ENCODE assay signal across 8 mouse cellular contexts in genomic region chr14:16242947-16243602, GRCm38 (mm10). TPM values are rescaled to one million over a fixed set of nuclear protein-coding genes. Genes with fewer than 3 reads are reported as not detected.
DNase-seq lines count a peak whose midpoint lies in the region; ATAC-seq and TF ChIP-seq lines count a peak whose summit lies in the region.

No protein-coding gene starts in this region.

- H3K4me3 ChIP-seq in forebrain, embryonic 12.5 days (replicated peaks), result peak overlapping the region; percentile 50
- H3K4me3 ChIP-seq in heart, embryonic 16.5 days (ENCODE audit: low read length), result peak overlapping the region; percentile 77
- peak overlapping the region; percentile 68 to 95 for H3K4me3 ChIP-seq in liver, embryonic 14.5 days (ENCODE audit: insufficient read depth in 1 of 2, low read depth in 2 of 2, low read length in 2 of 2)
- peak overlapping the region; percentile 61 for H3K4me3 ChIP-seq in stomach, embryonic 15.5 days (replicated peaks)

- peak; percentile 88 for ATAC-seq in CD4-positive, CD25-positive, alpha-beta regulatory T cell, adult 4 months
- peak; percentile 92 for ATAC-seq in forebrain, embryonic 12.5 days (ENCODE audit: low FRiP score)
- peak; percentile 91 for ATAC-seq in heart, embryonic 16.5 days (replicated peaks; ENCODE audit: extremely low read depth, insufficient read depth, low FRiP score)
- peak; percentile 88 for ATAC-seq in liver, embryonic 14.5 days (ENCODE audit: insufficient read depth)
- peak; percentile 93 for ATAC-seq in stomach, embryonic 15.5 days (ENCODE audit: insufficient read depth, low FRiP score, low read depth)

- TF ChIP-seq EP300 in liver, embryonic 14.5 days (IDR thresholded peaks at IDR 0.05; ENCODE audit: low read depth), result peak; percentile 25; the same call in 1 of the 2 replicates

- H3K9ac ChIP-seq in forebrain, embryonic 12.5 days, result peak overlapping the region; percentile 62
- peak overlapping the region; percentile 87 for H3K9ac ChIP-seq in heart, embryonic 16.5 days (ENCODE audit: low read length)
- H3K9ac ChIP-seq in liver, embryonic 14.5 days (replicated peaks), result peak overlapping the region; percentile 81
- H3K9ac ChIP-seq in stomach, embryonic 15.5 days, result peak overlapping the region; percentile 36; the same call in 1 of the 2 replicates

- no peaks in the 10 kb centered on the region for H3K36me3 ChIP-seq in forebrain, embryonic 12.5 days (replicated peaks)
- 0 out of 2 replicates have a peak, but pooled peaks cover 3% of the 10 kb centered on the region for H3K36me3 ChIP-seq in heart, embryonic 16.5 days (ENCODE audit: control insufficient read depth, insufficient read depth)
- H3K36me3 ChIP-seq in liver, embryonic 14.5 days (replicated peaks; ENCODE audit: control insufficient read depth, insufficient read depth, low read depth), result no peaks in the 10 kb centered on the region; the same call in 1 of the 2 replicates
- H3K36me3 ChIP-seq in stomach, embryonic 15.5 days, result no peaks in the 10 kb centered on the region

- TF ChIP-seq CTCF in liver, embryonic 14.5 days (IDR thresholded peaks at IDR 0.05; ENCODE audit: low read depth), result peak; percentile 57

- peak overlapping the region; percentile 65 for H3K4me2 ChIP-seq in forebrain, embryonic 12.5 days
- H3K4me2 ChIP-seq in heart, embryonic 16.5 days (ENCODE audit: low read depth, low read length), result peak overlapping the region; percentile 76
- peak overlapping the region; percentile 63 for H3K4me2 ChIP-seq in liver, embryonic 14.5 days (ENCODE audit: low read depth)
- peak overlapping the region; percentile 66 for H3K4me2 ChIP-seq in stomach, embryonic 15.5 days

- peak; percentile 82 for DNase-seq in c-Kit-positive CD71-positive TER-119-positive erythroid progenitor cells, embryonic 14.5 days (ENCODE audit: low spot score)
- DNase-seq in kidney, postnatal 25 days, result peak; percentile 90 to 94
- DNase-seq in liver, embryonic 14.5 days (ENCODE audit: low read depth in 3 of 3, low spot score in 3 of 3), result peak; percentile 70 to 73 (median 71)
- DNase-seq in neural tube, embryonic 10.5 days (ENCODE audit: extremely low spot score, low spot score), result peak; percentile 89

- WGBS in forebrain, embryonic 12.5 days, result 8% methylated on average over 34 of the region's 34 CpGs
- under 1% methylated on average over 34 of the region's 34 CpGs for WGBS in heart, embryonic 16.5 days
- under 1% methylated on average over 34 of the region's 34 CpGs for WGBS in liver, embryonic 14.5 days (ENCODE audit: insufficient replicate concordance)
- 4% methylated on average over 34 of the region's 34 CpGs for WGBS in stomach, embryonic 15.5 days

- no peaks in the 10 kb centered on the region for H3K27me3 ChIP-seq in forebrain, embryonic 12.5 days
- H3K27me3 ChIP-seq in heart, embryonic 16.5 days (ENCODE audit: control insufficient read depth, insufficient read depth, low read length), result no peaks in the 10 kb centered on the region
- H3K27me3 ChIP-seq in liver, embryonic 14.5 days (ENCODE audit: control insufficient read depth, insufficient read depth, low read length), result no peaks in the 10 kb centered on the region
- H3K27me3 ChIP-seq in stomach, embryonic 15.5 days (replicated peaks), result no peaks in the 10 kb centered on the region

- peak overlapping the region; percentile 64; the same call in 1 of the 2 replicates for H3K27ac ChIP-seq in forebrain, embryonic 12.5 days
- peak overlapping the region; percentile 83 for H3K27ac ChIP-seq in heart, embryonic 16.5 days (ENCODE audit: low read length)
- H3K27ac ChIP-seq in liver, embryonic 14.5 days, result peak overlapping the region; percentile 75
- peak overlapping the region; percentile 88 for H3K27ac ChIP-seq in stomach, embryonic 15.5 days

- no peaks in the 10 kb centered on the region for H3K9me3 ChIP-seq in forebrain, embryonic 12.5 days
- H3K9me3 ChIP-seq in heart, embryonic 16.5 days (replicated peaks; ENCODE audit: control insufficient read depth, low read length), result no peaks in the 10 kb centered on the region
- no peaks in the 10 kb centered on the region for H3K9me3 ChIP-seq in liver, embryonic 14.5 days (ENCODE audit: control insufficient read depth, low read length)
- no peaks in the 10 kb centered on the region for H3K9me3 ChIP-seq in stomach, embryonic 15.5 days

- H3K4me1 ChIP-seq in forebrain, embryonic 12.5 days, result peaks cover 9% of the 10 kb centered on the region
- H3K4me1 ChIP-seq in heart, embryonic 16.5 days (ENCODE audit: control insufficient read depth, insufficient read depth, low read length), result peaks cover 10% of the 10 kb centered on the region
- peaks cover 25 to 37% of the 10 kb centered on the region in 2 experiments for H3K4me1 ChIP-seq in liver, embryonic 14.5 days (replicated peaks; ENCODE audit: control insufficient read depth in 2 of 2, insufficient read depth in 2 of 2, low read length in 1 of 2)
- peaks cover 5% of the 10 kb centered on the region; the same call in 1 of the 2 replicates for H3K4me1 ChIP-seq in stomach, embryonic 15.5 days

RNA-seq across cellular contexts. Expression of gene Ngly1, which starts 6.0 kb away (rescaled TPM):
- polyA plus RNA-seq in CD4-positive, CD25-positive, alpha-beta regulatory T cell, adult 4 months (2017; shearing (Covaris generic)), result 10 to 100 TPM; 86.1 to 92.0 TPM
- 26.9 and 29.2 TPM in 2 replicates for polyA plus RNA-seq in forebrain, embryonic 12.5 days (2016; fragmentation: Nextera tagmentation; extraction: Ambion mirVana)
- polyA plus RNA-seq in heart, embryonic 16.5 days (2015; fragmentation: Nextera tagmentation; extraction: Ambion mirVana), result 30.2 and 32.7 TPM in 2 replicates
- polyA plus RNA-seq in liver, embryonic 14.5 days (2012; rRNA removed), result 4.2 and 6.9 TPM in 2 replicates
- polyA plus RNA-seq in liver, embryonic 14.5 days (2014; fragmentation: Nextera tagmentation; extraction: Ambion mirVana), result 21.7 and 23.5 TPM in 2 replicates
- 38.7 and 40.4 TPM in 2 replicates for polyA plus RNA-seq in stomach, embryonic 15.5 days (2015; fragmentation: Nextera tagmentation; extraction: Ambion mirVana)

RNA-seq across cellular contexts. Expression of gene Oxsm, which starts 6.5 kb away (rescaled TPM):
- 1 to 10 TPM; 4.8 to 9.5 TPM for polyA plus RNA-seq in CD4-positive, CD25-positive, alpha-beta regulatory T cell, adult 4 months (2017; shearing (Covaris generic))
- 1.7 and 2.3 TPM in 2 replicates for polyA plus RNA-seq in forebrain, embryonic 12.5 days (2016; fragmentation: Nextera tagmentation; extraction: Ambion mirVana)
- 4.0 and 4.7 TPM in 2 replicates for polyA plus RNA-seq in heart, embryonic 16.5 days (2015; fragmentation: Nextera tagmentation; extraction: Ambion mirVana)
- 3.3 and 3.4 TPM in 2 replicates for polyA plus RNA-seq in liver, embryonic 14.5 days (2012; rRNA removed)
- 1.7 and 1.8 TPM in 2 replicates for polyA plus RNA-seq in liver, embryonic 14.5 days (2014; fragmentation: Nextera tagmentation; extraction: Ambion mirVana)
- polyA plus RNA-seq in stomach, embryonic 15.5 days (2015; fragmentation: Nextera tagmentation; extraction: Ambion mirVana), result 2.4 and 3.0 TPM in 2 replicates

Comparison
In these comparisons a context has a peak if more than half of its experiments do, and no peak if none do; other contexts are left out.
1. Peak in every context shown above with its lines: DNase-seq, ATAC-seq, H3K4me3 ChIP-seq and H3K27ac ChIP-seq.
2. H3K9ac ChIP-seq: peak in every context shown above with its lines; median percentile 87 in heart, embryonic 16.5 days; 81 in liver, embryonic 14.5 days; 62 in forebrain, embryonic 12.5 days; 36 in stomach, embryonic 15.5 days.